Mouse (Mus musculus) right cerebral cortex, adult 2 months (tissue): ENCODE data around the gene Il17rc.

Experiments used
- DNase-seq, 2 experiments: peaks; one replicate each; pipeline ENCODE4 v3.0.0; 2021 to 2022; ENCODE audit warnings: low spot score in 2 of 2

Gene Il17rc

GRCm38 (mm10) chr6:113495071-113495675 is 23.9 kb downstream of the Il17rc start:
- DNase-seq: no peak

- DNase-seq: no peak
These were observed 28.1 kb downstream of the Il17rc start for GRCm38 (mm10) chr6:113499346-113499745.

GRCm38 (mm10) chr6:113501388-113502084 is 30.3 kb downstream of the Il17rc start, which contains the start of gene Prrt3:
Gene Prrt3 (minus strand): TSS chr6:113501931.
- DNase-seq: peak; percentile 78 to 84

- DNase-seq: no peak
These were observed 31.6 kb downstream of the Il17rc start for GRCm38 (mm10) chr6:113502801-113503200.

- DNase-seq: no peak
These were observed 34.5 kb downstream of the Il17rc start for GRCm38 (mm10) chr6:113505689-113506088.

GRCm38 (mm10) chr6:113507130-113507529 is 35.9 kb downstream of the Il17rc start:
- DNase-seq: no peak

- no peak for DNase-seq
These were observed 37.2 kb downstream of the Il17rc start for GRCm38 (mm10) chr6:113508272-113508946.

- DNase-seq: no peak
These were observed 37.7 kb downstream of the Il17rc start for GRCm38 (mm10) chr6:113508947-113509280.

GRCm38 (mm10) chr6:113513944-113514343 is 42.7 kb downstream of the Il17rc start:
- DNase-seq: no peak

- no peak for DNase-seq
These were observed 43.4 kb downstream of the Il17rc start for GRCm38 (mm10) chr6:113514600-113514999.

- DNase-seq: no peak
These were observed 46.3 kb downstream of the Il17rc start for GRCm38 (mm10) chr6:113517434-113518080.

GRCm38 (mm10) chr6:113522310-113522709 is 51.1 kb downstream of the Il17rc start:
- no peak for DNase-seq

GRCm38 (mm10) chr6:113523420-113523819 is 52.2 kb downstream of the Il17rc start:
- peak; percentile 43 to 50 for DNase-seq

- DNase-seq: peak; percentile 95 to 96
These were observed 60.0 kb downstream of the Il17rc start, which contains the start of the genes Emc3 and Fancd2 for GRCm38 (mm10) chr6:113530932-113531839. Gene Emc3 (minus strand): TSS chr6:113531652. Gene Fancd2 (plus strand): TSS chr6:113531682.

- no peak for DNase-seq
These were observed 60.7 kb downstream of the Il17rc start for GRCm38 (mm10) chr6:113531840-113532404.
